Mouse (Mus musculus): ENCODE results near the gene Prkn.

- no peak for TF ChIP-seq CTCF (IDR thresholded peaks at IDR 0.05; ENCODE audit: extremely low read depth, insufficient read depth, low read length)
- TF ChIP-seq POLR2A (IDR thresholded peaks at IDR 0.05; ENCODE audit: extremely low read depth, insufficient read depth, low read length) = no peak
These were observed 929.3 kb downstream of the Prkn start for GRCm38 (mm10) chr17:11769513-11769912.
